Mouse (Mus musculus) C2C12 (cell line): ENCODE results near the gene Ncmap.

Source experiments
- CEBPB ChIP-seq: IDR thresholded peaks from one replicate; pipeline ENCODE4 v1.6.1; 2011; ENCODE audit warnings: low read depth, mild to moderate bottlenecking, control low read depth, moderate library complexity
- CTCF ChIP-seq: IDR thresholded peaks from one replicate; pipeline ENCODE4 v1.5.1; 2011; ENCODE audit not compliant: control insufficient read depth, insufficient read depth, insufficient read length
- MYOG ChIP-seq: IDR thresholded peaks from one replicate; pipeline ENCODE4 v1.6.1; 2011; ENCODE audit not compliant: control insufficient read depth, insufficient read length; ENCODE audit errors: extremely low read depth
- USF1 ChIP-seq: IDR thresholded peaks from one replicate; pipeline ENCODE4 v1.6.1; 2011; ENCODE audit warnings: low read depth, mild to moderate bottlenecking, control low read depth, moderate library complexity

DNA sequence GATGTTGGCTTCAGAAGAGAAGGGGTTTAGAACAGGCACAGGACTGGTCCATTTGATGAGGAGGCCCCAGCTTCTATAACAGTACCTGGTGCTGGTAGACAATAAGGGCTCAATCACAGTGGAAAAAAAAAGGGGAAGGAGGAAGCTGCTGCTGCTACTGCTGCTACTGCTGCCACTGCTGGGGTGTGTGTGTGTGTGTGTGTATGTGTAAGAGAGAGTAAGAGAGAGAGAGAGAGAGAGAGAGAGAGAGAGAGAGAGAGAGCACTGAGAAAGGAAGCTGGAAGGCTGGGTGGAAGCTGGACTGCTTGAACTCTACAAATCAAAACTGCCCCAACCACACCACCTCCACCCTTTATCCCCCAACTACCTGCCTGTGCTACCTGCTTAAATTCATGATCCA lies 39.9 kb upstream of the Ncmap start:
- no peak for TF ChIP-seq MYOG
- TF ChIP-seq CTCF: no peak
- TF ChIP-seq USF1: no peak
- no peak for TF ChIP-seq CEBPB
